Mouse (Mus musculus) ES-E14 (cell line): ENCODE measurements around the gene Apoa2. TPM values are rescaled to one million over a fixed set of nuclear protein-coding genes. Genes with fewer than 3 reads are reported as not detected.
A peak's percentile ranks its signal among the peaks of the same experiment; 100 is the strongest.
"Not testable (repeated sequence)": the region's sequence is repeated elsewhere in the genome, so short reads cannot be mapped to it uniquely, and the experiment has no call there.

Source experiments
- DNase-seq: peaks from one replicate; pipeline ENCODE4 v3.0.0-alpha.2; 2013; ENCODE audit warnings: low read depth, low spot score
- H3K27ac ChIP-seq: 2 replicates; pipeline ENCODE4 v1.5.1; 2012; ENCODE audit warnings: low read depth, mild to moderate bottlenecking, low read length, moderate library complexity, mixed read lengths; ENCODE audit not compliant: poor library complexity, insufficient read depth, severe bottlenecking
- H3K36me3 ChIP-seq: 2 replicates; pipeline ENCODE4 v1.6.1; 2012; ENCODE audit warnings: mild to moderate bottlenecking, low read length, moderate library complexity, mixed read lengths; ENCODE audit not compliant: control insufficient read depth, poor library complexity, insufficient read depth, severe bottlenecking
- H3K4me1 ChIP-seq, 2 experiments: fragments of 150-350 bp in 1 of 2; sonication (generic) in 1 of 2; 2 replicates each; pipeline ENCODE4 v1.6.1; 2012; ENCODE audit warnings: low read length in 2 of 2, mild to moderate bottlenecking in 1 of 2, mixed read lengths in 1 of 2; ENCODE audit not compliant: control insufficient read depth in 2 of 2, insufficient read depth in 2 of 2, poor library complexity in 1 of 2
- H3K4me3 ChIP-seq, 2 experiments: fragments of 150-350 bp in 1 of 2; sonication (generic) in 1 of 2; 2 replicates each; pipeline ENCODE4 v1.5.1; 2012; ENCODE audit warnings: low read length in 2 of 2, low read depth in 1 of 2, mild to moderate bottlenecking in 1 of 2, mixed read lengths in 1 of 2; ENCODE audit not compliant: insufficient read depth in 1 of 2, poor library complexity in 1 of 2, severe bottlenecking in 1 of 2
- H3K9ac ChIP-seq: 2 replicates; pipeline ENCODE4 v1.6.1; 2012; ENCODE audit warnings: low read depth, mild to moderate bottlenecking, low read length, mixed read lengths; ENCODE audit not compliant: poor library complexity, insufficient read depth, severe bottlenecking
- H3K9me3 ChIP-seq: fragments of 150-350 bp; sonication (generic); 2 replicates; pipeline ENCODE4 v1.6.1; 2012; ENCODE audit warnings: low read depth, mild to moderate bottlenecking, low read length; ENCODE audit not compliant: control insufficient read depth, insufficient read depth
- CHD2 ChIP-seq: IDR thresholded peaks from 2 replicates; pipeline ENCODE4 v1.6.1; 2014; ENCODE audit warnings: mild to moderate bottlenecking, low read depth, low read length, inconsistent platforms
- HCFC1 ChIP-seq: IDR thresholded peaks from 2 replicates; pipeline ENCODE4 v1.6.1; 2012; ENCODE audit warnings: low read length, inconsistent platforms, borderline replicate concordance; ENCODE audit not compliant: insufficient read depth
- MAFK ChIP-seq: IDR thresholded peaks from 2 replicates; pipeline ENCODE4 v1.6.1; 2014; ENCODE audit warnings: mild to moderate bottlenecking, low read depth, low read length, inconsistent platforms; ENCODE audit not compliant: insufficient read depth
- ZC3H11A ChIP-seq: IDR thresholded peaks from 2 replicates; pipeline ENCODE4 v1.6.1; 2012; ENCODE audit warnings: low read depth, mild to moderate bottlenecking, inconsistent platforms, low read length, borderline replicate concordance
- ZNF384 ChIP-seq: IDR thresholded peaks from 2 replicates; pipeline ENCODE4 v1.6.1; 2012; ENCODE audit warnings: low read depth, low read length, inconsistent platforms
- in situ Hi-C, 2 experiments: fragments of 600-800 bp; cut with MboI; formaldehyde crosslinking; loops; one replicate each; pipeline ENCODE4 v1.15.1; 2025; ENCODE audit warnings: low sequenced_read_pairs in 2 of 2, inconsistent platforms in 1 of 2; ENCODE audit not compliant: unreplicated experiment in 2 of 2
- total RNA-seq: library from RNA; depleted of rRNA; stranded (reverse); fragments of 300-350 nt; gene quantifications from 2 replicates; pipeline ENCODE4 v1.2.3, GENCODE M21; 2012

Apoa2 gene
- total RNA-seq, 1 experiment, result 0.98 TPM

DNA sequence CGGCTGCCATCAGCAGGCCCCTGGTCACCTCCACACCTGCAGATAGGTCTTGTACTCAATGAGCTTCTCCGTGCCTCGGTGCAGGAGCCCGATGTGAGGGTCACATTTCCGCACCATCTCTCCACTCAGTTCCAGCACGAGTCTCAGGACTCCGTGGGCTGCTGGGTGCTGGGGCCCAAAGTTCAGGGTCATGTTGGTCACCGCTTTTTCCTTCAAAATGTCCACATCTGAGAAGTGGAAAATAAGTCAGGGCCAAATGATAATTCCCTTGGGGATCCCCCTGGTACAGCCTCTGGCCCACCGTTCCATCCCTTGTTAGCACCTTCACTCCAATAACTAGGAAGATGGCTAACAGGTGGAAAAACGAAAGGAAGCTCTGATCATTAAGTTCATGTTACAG, 16.1 kb downstream of the Apoa2 start:
- no peak for DNase-seq
- TF ChIP-seq ZC3H11A, result no peak
- no peak for TF ChIP-seq CHD2
- TF ChIP-seq HCFC1, result no peak
- TF ChIP-seq ZNF384, result no peak
- TF ChIP-seq MAFK, result no peak
- H3K27ac ChIP-seq, result no peak overlapping the region
- H3K4me1 ChIP-seq, result peaks cover 2 to 6% of the 10 kb centered on the region in 2 experiments; a peak in 2 of 4 replicates
- no peak overlapping the region for H3K4me3 ChIP-seq
- no peak overlapping the region for H3K9ac ChIP-seq
- H3K9me3 ChIP-seq, result no peaks in the 10 kb centered on the region
- H3K36me3 ChIP-seq, result peaks cover 36% of the 10 kb centered on the region
- in situ Hi-C loops, result loop anchor here (5.0 to 25.0 kb wide), 3 partner anchors 126 to 354 kb away; partner anchors contain the start of genes Cfap126 (in 2 of the 2), Dusp12 (in 1 of the 2) and Gm26620 (in 1 of the 2)

DNA sequence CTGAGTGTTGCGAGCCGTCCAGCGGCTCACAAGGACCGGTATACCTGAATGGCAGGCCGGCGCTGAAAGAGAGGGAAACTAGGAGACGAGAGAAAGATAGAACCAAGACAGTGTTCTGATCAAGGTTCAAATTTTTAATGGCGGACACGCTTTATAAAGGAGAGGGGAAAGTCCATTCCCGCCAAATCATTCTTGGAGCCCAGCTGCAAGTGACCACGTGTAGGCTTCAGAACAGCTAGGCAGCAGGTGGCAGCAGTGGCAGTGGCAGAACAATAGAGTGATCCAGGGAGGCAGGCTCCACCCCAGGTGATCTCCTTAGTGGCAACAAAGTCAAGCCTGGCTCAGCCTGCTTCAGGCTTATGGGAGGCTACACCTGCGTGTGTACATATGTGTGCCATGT, 17.1 kb downstream of the Apoa2 start:
- H3K27ac ChIP-seq, DNase-seq, H3K4me1 ChIP-seq, H3K9me3 ChIP-seq, H3K9ac ChIP-seq, H3K4me3 ChIP-seq: not testable (repeated sequence)
- peaks cover 28% of the 10 kb centered on the region for H3K36me3 ChIP-seq
- in situ Hi-C loops, result loop anchor here (5.0 to 25.0 kb wide), 3 partner anchors 127 to 355 kb away; partner anchors contain the start of genes Cfap126 (in 2 of the 2), Dusp12 (in 1 of the 2) and Gm26620 (in 1 of the 2)

DNA sequence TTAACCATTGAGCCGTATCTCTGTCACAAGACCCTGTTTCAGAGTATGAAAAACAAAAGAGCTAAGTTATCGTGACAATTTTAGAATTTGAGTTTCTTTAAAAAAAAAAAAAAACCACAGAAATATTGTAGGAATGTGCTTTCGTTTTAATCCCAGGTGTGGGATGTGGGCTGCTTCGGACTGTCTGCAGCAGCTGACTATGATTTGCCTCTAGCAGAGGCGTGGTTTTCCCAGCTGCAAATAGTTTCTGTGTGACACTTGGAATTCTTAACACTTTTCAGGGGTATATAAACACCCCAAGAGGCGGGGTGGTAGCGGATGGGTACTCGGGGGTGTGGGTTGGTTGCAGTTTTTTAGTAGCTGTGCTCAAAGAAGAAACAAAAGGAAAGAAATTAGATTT, 20.5 kb downstream of the Apoa2 start:
- H3K9ac ChIP-seq, result no peak overlapping the region
- in situ Hi-C loops, result loop anchor here (10.0 to 25.0 kb wide), 2 partner anchors 131 to 358 kb away; partner anchors contain the start of genes Cfap126 (in 1 of the 2), Dusp12 (in 1 of the 2) and Gm26620 (in 1 of the 2)

DNA sequence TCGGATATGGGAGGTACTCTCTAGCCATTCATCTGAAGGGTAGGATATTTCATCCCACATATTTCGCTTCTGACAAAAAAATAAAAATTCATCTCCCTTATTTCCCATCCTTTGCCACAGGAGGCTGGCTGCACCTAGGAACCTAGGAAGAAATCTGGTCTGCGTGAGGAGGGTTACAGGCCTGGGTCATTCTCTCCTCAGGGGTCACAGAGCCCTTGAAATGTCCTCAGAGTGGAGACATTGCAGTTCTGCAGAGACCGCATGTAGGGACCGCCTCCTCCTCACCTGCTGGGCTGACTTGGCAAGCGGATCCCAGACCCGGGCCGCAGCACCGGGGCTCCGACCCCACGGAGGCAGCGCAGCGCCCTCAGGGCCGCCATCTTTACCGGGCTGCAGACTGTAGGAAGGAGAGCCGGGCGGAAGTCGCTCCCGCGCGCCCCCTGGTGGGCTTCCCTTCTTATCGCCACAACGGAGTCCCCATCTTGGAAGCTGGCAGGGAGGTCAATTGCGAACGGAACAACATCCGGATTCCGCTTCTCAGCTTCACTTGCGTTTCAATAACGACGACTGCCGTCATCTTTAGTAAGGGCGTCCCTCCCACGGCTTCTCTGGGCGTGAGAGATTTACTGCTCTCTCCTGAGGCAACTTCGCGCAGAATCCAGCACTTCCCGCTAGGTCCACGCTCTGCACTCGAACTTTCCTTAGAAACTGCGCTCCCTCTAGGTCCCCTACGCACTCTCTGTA, 22.0 kb downstream of the Apoa2 start:
- peak overlapping the region; percentile 97 for H3K9ac ChIP-seq
- H3K27ac ChIP-seq, result peak overlapping the region; percentile 71; the same call in 1 of the 2 replicates
- DNase-seq, result peak; percentile 94
- no peaks in the 10 kb centered on the region for H3K9me3 ChIP-seq
- in situ Hi-C loops, result loop anchor here (10.0 to 25.0 kb wide), 2 partner anchors 132 to 360 kb away; partner anchors contain the start of genes Cfap126 (in 1 of the 2), Dusp12 (in 1 of the 2) and Gm26620 (in 1 of the 2)
- peak overlapping the region; percentile 85 to 95 for H3K4me3 ChIP-seq
- TF ChIP-seq HCFC1 (peak; percentile 91), MAFK (no peak), ZNF384 (no peak), CHD2 (0 out of 2 replicates have a peak, but pooled peaks have one; percentile 36)
- H3K4me1 ChIP-seq, result peaks cover 7 to 20% of the 10 kb centered on the region in 2 experiments
- 0 out of 2 replicates have a peak, but pooled peaks cover 2% of the 10 kb centered on the region for H3K36me3 ChIP-seq

More for the DNA sequence above, 20.5 kb downstream of the Apoa2 start:
- Histone ChIP-seq H3K4me3 (no peak overlapping the region), H3K36me3 (peaks cover 8% of the 10 kb centered on the region), H3K27ac (no peak overlapping the region), H3K4me1 (peaks cover 7 to 18% of the 10 kb centered on the region in 2 experiments), H3K9me3 (no peaks in the 10 kb centered on the region)
- no peak for TF ChIP-seq HCFC1
- TF ChIP-seq CHD2, result no peak
- TF ChIP-seq ZNF384, result no peak
- no peak for TF ChIP-seq ZC3H11A
- no peak for TF ChIP-seq MAFK
- DNase-seq, result no peak
